Mouse (Mus musculus) retina, embryonic 14.5 days (tissue): Measurements from ENCODE around the gene Tarsl2.

Experiments
- DNase-seq: peaks from one replicate; pipeline ENCODE4 v3.0.0-alpha.2; 2015; ENCODE audit warnings: low spot score

Tarsl2 gene

DNA sequence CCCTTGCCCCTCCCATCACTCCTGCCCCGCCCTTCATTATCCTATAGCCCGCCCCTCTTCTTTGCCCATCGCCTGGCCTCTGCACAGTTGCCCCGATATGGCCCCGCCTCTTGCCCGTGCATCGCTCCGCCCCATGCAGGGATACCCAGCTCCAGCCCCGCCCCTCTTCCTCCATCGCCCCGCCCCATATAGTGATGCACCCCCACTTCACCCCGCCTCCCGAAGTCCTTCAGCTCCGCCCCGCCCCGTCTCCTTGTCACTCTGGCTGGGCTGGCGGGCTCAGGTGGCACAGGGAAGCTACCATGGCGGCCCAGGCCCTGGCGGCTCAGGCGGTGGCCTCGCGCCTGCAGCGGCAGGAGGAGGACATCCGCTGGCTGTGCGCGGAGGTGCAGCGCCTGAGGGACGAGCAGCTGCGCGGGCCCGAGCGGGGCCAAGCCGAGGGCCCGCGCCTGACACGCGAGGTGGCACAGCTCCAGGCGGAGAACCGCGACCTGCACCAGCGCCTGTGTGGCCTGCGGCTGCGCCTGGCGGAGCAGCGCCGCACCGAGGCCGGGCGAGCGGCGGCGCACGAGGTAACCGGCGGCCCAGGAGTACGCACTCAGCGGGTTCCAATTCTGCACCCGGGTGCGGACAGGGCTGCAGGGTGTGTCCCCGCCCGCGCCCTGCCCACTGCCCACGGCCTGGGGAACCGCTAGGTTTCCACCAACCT lies at the start of gene Tarsl2:
Gene Tarsl2, plus strand, starts transcription at position 256 of the 709 bp plus-strand sequence.
- peak; percentile 98 for DNase-seq

DNA sequence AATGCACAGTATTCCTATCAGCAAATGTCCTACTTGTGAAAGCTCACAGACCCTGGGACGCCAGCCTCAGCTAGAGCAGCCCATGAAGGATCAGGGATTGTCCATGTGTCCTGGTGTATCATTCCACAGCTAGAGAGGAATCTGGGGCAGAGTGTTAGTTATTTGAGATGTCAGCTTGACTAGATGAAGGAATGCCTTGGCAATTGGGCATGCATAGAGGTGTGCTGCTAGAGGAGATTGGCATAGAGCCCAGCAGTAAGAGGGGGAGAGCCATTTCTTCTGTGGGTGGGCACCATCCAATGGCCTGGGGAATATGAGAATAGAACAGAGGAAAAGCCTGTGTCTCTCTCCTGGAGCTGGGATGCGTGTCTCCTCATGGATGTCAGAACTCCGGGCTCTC lies 38.6 kb upstream of the Tarsl2 start:
- no peak for DNase-seq

DNA sequence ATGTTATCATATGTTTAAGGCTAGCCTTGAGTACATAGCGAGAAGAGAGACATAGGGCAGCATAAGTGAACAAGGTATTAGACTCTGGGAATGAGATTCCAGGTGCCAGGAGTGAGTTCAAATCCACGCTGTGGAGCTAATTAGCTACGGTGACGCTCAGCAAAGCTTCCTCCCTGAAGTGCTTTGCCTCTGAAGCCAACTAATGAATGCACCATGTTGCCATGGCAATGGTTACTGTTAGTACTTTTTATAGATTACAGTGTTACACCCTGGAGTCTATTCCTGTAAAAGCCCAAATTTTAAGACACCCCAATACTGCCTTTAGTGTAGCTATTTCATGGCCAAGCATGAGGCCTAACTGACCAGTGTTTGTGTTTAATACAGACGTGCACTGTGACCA lies 37.7 kb upstream of the Tarsl2 start:
- no peak for DNase-seq

DNA sequence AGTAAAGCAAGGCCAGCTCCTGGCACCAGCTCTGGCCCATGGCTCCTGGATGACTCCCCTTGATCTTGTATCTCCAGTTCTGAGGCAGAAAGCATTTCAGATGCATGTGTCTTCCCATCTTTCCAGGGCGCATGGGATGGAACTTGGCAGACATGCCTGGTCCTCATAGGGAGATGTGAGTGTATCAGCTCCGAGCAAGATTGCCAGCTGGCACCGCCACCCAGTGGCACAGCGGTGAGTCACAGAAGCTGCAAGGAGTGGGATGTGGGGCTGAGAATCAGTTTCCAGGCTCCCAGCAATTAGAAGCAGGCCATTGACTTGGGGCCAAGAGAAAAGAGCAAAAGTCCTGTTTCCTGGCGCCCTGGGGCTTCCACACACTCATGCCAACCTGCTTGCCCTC lies 34.5 kb upstream of the Tarsl2 start:
- DNase-seq = peak; percentile 30

DNA sequence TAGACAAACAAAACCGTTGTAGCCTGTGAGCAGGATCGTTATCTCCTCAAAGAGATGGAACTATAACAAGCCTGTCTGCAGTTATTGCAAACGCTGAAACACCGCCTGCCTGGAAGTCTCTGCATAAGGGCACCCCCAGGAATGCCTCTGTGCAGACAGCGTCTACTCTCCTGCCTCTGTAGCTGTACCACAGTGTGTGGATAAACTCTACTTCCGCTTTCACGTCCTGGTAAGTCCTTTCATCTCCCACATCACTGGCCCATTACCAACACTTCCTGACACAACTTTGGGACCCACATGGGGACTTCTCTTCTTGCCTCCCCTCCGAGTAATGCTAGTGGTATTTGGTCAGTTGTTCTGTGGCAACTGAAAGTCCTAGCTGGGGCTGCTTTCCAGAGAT lies 34.0 kb upstream of the Tarsl2 start:
- no peak for DNase-seq

DNA sequence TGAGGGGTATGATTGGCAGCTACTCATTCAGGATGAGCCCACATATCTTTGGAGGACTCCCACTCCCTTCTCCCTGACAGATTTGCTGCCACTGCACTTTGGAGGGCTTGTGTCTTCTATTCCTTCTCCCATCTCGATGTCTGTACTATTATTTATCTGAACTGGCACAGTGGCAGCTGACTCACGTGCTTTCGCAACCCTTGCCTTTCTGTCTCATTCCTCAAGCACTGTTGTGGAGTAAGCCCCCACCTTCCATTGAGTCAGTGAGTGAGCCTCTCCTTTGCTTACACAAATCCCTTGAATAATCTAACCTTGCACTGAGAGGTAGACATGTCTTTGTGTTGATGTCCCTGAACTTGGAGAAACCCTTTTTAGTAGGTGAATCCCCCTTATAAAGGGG lies 33.4 kb upstream of the Tarsl2 start:
- no peak for DNase-seq

DNA sequence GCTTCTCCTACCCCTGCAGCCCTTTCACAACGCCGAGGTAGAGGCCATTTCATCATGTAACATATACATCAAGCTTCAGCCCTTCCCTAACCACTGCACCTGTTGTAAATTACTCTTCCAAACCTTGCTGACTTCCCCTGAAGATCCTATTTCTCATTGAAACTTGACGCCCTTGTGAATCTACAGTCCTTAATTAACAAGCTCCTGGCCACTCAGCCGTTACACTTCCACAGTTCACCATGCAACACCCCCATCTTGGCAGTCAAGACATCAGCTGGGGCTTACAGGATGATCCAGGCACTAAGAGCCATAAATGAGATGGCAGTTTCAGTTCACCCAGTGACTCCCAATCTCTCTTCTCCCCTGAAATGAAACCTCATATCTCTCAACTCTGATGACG lies 31.0 kb upstream of the Tarsl2 start:
- no peak for DNase-seq

DNA sequence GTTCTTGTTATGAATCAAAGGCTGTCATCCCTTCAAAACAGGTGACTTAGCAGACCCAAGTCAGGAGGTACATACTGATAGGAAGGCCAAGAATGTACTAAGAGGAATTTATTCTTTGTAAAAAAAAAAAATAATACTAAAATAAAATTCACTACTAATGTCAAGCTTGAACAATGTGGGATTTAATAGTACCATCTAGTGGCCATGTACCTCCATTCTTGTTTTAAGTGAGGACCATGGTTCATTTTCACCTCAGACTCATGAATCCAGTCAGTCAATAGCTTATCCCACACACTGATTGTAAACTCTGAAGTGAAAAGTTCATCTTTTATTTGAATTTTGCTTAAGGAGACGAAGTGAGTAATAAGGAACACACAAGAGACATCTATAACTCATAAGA lies 25.9 kb upstream of the Tarsl2 start:
- DNase-seq = no peak

DNA sequence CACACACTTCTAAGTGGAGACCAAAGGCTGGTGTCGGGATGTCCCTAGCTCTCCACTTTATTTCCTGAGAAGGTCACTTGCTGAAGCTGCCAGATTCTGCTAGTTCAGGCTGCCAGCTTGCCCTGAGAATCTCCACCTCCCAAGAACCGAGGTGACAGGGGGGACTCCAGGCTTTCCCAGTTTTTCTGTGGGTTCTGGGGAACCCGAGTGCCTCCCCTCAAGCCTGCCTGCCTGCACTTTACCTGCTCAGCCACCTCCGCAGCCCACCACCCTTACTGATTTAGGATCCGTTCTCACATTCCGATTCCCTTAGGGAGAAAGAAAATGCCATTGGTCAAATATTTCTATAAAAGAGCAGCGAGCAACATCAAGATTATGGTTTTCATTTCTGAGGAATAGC lies 24.0 kb upstream of the Tarsl2 start:
- no peak for DNase-seq

DNA sequence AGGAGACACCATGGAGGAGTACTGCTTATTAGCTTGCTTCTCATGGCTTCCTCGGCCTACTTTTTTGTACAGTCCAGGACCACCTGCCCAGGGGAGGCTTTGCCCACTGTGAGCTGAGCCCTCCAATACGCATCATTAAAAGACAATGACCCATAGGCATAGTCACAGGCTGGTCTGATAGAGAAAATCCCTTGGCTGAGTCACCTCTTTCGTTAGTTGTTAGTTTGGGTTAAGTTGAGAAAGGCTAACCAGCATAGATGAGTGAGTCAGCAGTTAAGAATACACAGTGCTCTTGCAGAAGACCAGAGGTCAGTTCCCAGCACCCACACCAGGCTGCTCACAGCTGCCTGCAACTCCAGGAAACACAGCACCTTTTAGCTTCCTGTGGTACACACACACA lies 21.4 kb upstream of the Tarsl2 start:
- no peak for DNase-seq

DNA sequence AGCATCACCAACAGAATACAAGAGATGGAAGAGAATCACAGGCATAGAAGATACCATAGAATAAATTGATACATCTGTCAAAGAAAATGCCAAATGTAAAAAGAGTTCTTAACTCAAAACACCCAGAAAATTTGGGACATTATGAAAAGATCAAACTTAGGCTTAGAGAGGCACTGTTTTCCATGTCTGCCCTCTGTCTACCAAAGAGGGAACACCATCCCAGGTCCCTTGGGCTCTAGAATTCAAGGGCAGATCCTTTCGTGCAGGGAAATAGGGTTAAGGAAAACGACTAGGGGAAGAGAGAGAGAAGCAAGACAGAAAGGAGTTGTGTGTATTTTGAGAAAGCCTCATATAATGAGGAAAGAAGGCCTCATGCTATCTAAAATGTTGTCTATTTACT lies 19.2 kb upstream of the Tarsl2 start:
- DNase-seq = no peak

DNA sequence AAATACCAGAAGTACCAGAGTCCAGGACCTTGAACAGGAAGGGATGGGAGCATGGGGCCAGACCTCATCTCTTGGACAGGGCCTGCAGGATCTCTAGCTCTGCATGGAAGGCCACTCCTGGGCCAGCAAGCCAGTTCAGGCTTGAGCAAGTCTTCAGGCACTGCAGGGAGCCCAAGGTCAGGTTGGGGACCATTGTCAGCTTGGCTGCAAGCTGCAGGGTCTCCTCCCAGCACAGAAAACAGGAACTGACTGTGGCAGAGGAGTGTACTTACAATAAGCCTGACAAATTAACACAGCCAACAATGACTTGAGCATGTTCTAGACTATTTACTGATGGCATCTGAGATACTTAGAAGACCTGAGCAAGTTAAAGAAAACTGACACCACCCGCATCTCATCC lies 14.9 kb upstream of the Tarsl2 start:
- no peak for DNase-seq

DNA sequence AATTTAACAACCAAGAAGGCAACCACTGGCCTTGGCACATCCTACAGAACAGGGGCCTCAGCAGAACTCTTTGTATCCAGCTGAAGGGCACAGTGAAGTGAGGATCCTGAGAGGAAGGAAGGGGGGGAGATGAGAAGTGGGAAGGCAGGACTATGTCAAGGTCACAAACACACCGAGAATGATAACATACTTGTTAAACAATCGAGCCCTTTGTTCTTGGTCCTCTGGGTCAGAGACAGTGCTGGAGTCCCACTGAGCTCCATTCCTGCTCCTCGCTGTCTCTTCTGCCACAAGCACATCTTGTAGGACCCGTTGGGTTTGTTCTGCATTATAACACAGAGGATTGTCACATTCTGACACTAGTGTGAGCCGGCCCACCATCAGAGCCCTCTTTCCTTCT lies 14.0 kb upstream of the Tarsl2 start:
- no peak for DNase-seq

DNA sequence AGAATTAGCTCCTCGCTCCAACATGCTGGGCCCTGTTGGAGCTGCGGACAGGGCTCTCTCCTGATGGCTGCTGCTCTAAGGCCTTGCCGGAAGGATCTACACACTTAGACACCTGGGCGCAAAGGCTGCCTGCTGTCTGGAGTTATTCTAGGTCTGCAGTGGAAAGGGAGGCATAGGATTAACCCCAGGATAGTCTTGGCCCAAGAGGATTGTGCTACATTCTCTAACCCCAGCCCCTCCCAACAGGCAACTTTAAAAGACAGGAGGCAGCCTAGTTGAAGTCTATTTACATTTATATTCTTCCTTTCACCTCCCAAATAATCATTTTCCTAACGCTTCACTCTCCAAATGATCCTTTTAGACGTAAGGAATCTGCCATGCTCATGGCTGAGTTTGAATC lies 8.9 kb upstream of the Tarsl2 start:
- DNase-seq = no peak

DNA sequence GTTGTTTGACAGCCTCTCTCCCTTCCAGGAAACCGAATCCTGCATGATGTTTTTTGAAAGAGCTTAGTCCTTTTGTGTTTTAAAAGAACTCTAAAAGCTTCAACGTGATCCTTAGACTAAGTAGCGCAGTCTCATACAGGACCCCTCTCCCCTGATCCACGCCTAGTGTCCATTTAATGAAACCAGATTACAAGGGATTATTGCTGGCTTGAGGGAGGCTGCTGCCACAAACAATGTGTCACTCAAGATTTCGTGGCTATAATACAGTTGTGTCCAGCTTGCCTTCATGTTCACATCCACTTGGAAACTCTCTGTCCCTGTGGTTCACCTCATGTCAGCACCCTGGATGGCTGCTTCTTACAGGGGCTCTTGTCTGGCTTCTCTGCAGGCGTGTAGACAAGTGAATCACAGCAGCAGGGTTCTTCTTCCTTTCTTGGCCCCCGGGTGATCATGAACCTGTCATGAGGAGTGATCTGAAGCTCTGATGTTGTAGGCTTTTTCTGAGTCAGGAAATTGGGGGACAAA lies 8.3 kb upstream of the Tarsl2 start:
- no peak for DNase-seq

DNA sequence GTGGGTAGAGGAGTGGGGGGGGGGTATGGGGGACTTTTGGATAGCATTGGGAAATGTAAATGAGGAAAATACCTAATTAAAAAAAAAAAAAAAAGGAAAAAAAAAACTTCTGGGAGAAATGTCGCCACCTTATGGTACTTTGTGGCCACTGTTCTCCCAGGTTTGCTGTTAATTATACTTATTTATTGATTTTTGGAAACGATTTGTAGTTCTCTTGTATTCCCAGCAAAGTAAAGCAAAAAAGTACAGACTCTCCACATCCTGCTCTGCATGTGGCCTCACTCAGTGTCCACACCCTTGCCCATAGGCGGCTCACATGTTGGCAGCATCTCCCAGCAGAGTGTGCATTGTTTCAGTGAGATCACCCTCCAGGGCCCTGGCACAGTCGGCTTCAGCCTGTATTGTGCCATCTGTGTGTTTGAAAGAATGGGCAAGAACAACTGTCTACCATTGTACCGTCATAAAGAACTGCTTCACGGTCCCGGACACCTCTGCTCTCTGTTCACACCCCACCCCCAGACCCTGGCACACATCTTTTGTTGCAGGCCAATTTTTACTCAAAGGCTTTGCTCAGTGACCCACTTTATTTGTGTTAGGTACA lies 6.4 kb upstream of the Tarsl2 start:
- peak; percentile 26 for DNase-seq

DNA sequence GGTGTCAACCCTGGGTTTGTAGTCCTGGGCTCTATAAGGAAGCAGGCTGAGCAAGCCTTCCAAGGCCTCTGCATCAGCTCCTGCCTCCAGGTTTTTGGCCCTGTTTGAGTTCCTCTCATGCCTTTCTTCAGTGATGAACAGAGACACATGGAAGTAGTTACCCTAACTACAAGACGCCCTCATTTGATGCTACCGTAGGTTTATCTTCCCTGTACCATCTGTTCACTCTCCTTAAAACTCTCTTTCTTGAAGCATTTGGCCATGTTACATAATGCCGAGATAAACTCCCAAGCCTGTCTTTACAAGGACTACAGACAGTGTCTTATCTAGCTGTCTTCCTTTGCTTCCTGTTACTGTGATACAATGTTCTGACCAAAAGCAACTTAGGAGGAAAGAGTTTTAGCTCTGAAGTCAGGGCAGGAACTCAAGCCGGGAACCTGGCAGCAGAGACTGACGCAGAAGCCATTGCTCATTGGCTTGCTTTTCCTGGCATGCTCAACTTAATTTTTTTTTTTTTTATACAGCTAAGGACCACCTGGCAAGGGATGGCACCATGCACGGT lies 4.8 kb upstream of the Tarsl2 start:
- no peak for DNase-seq

DNA sequence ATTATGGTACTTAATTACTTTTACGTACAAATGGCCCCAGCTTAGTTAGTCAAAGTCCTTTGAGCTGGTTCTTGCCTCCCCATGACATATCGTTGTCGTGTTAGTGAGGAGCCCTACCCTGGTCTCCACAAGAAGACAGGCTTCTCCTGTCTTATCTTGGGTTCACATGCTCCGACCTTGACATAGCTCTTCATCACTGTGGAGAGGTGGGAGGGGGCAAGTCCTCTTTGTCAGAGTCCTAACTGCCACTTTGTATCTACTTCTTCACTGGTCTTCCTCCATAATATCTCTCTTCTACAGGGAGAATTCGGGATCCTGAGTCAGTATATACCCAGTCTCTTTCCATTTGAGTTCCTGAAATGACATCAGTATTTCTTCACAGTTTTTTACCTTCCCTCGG lies 4.0 kb upstream of the Tarsl2 start:
- DNase-seq = no peak

DNA sequence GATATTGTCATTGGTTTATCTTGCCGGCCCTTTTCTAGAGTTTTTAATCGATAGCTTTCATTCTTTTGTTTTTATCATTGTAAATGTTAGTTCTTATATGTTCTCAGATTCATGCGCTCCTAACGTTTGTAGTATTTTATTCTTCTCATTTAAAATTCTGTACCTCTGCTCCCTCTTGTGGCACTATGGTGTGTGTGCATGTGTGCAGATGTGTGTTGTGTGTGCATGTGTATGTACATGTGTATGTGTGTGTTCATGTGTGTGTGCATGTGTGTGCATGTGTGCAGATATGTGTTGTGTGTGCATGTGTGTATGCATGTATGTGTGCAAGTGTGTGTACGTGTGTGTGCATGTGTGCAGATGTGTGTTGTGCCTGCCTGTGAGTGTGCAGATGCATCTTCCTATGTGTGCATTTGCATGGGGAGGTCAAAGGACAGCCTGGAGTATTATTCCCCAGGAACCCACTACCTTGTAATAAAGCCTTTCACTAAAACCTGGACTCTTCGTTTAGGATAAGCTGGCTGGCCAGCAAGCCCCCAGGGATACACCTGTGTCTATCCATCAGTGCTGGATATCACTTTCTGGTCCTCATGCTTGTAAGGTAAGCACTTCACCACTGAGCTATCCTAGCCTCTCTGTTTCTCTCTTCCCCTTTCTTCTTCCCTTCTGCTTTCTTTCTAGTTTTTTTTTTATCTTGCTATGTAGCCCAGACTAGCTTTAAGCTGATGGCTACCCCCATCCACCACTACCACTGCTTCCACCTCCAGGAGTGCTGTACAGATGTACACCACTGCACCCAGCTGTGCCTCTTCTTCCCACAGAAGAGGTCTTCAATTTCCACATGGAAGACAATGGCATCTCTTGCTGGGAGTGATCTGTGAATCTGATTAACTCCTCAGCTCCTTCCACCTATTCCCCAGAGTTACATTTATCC lies 2.1 kb upstream of the Tarsl2 start:
- DNase-seq = peak; percentile 38

DNA sequence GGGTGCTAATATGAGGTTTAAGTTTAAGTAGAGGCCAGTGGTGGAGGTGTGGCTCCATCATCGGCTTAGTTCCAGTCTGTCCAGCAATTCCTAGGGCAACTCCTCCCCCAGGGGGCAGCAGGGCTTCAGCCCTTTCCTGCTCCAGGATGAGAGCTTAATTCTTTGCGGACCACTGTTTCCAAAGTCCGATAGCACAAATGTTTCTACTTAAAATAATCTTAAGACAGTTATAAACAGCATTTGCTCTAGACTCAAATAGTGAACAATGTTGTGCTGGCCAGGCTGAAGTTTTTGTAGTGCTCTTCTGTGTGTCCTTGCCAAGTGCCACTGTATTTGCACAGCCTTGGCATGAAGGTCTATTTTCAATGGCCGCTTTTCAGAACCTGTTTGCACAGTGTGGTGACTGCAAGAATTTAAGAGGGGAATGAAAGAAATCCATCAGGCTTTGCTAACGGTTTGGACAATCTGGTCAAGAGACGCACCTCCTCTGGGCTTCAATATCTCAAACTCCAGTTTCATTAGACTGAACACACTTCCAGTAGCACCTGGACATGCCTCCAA lies 757 bp upstream of the Tarsl2 start:
- no peak for DNase-seq

DNA sequence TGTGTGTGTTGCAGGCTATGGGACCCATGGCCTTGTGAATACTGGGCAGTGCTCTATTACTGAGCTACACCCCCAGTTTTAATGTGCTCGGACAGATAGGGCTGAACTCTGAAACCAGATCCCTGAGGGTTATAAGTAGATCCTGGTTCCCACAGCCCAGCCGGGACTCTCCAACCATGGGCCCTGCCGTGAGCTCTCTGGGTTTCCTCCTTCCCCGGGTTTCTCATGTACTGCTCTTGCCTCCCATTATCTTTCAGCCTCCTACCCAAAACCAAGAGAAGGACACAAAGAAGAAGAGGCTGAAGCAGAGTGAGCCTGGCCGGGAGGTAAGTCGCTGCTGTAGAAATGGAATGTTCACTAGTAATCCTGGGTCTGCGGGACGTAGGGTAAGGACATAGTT lies 1.3 kb downstream of the Tarsl2 start:
- DNase-seq = no peak

DNA sequence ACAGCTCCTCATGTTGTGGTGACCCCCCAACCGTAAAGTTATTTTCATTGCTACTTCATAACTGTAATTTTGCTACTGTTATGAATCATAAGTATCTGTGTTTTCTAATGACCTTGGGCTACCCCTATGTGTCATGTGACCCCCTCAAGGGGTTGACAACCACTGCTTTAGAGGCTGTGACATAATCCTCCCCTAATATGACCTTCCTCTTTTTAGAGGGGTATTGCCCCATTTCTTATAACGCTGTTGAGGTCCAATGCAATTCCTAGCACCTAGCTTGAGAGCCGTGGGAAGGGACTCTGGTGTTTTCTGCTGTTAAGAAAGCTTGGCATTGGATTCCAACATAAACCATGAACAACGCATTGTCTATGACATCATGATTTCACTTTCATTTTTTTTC lies 6.0 kb downstream of the Tarsl2 start:
- no peak for DNase-seq
